In genomic region chr15:31020769-31021168, GRCm38 (mm10) we compare ENCODE assay signal across 18 mouse cellular contexts.
"Had no signal": no experiment of that assay in that cellular context is flagged by ENCODE, and none has a peak within 500 bp of the region (broad histone marks: within the 10 kb centered on the region; RNA-seq: fewer than 3 reads in every experiment).

No protein-coding gene starts in this region.

- H3K36me3 ChIP-seq: midbrain, embryonic 10.5 days; midbrain, embryonic 12.5 days; neural tube, embryonic 13.5 days had no signal

- H3K4me1 ChIP-seq: midbrain, embryonic 12.5 days; neural tube, embryonic 13.5 days; neural tube, embryonic 15.5 days had no signal

- H3K27ac ChIP-seq: midbrain, embryonic 10.5 days; midbrain, embryonic 12.5 days; neural tube, embryonic 13.5 days; neural tube, embryonic 15.5 days had no signal

- H3K4me3 ChIP-seq: midbrain, embryonic 10.5 days; midbrain, embryonic 12.5 days; myocyte; neural tube, embryonic 13.5 days; neural tube, embryonic 15.5 days had no signal

- H3K9me3 ChIP-seq: midbrain, embryonic 10.5 days; midbrain, embryonic 12.5 days; neural tube, embryonic 13.5 days; neural tube, embryonic 15.5 days had no signal

- DNase-seq: lung, adult 18-20 months; lung, embryonic 14.5 days; lung, postnatal 10 days; lung, postnatal 4 days; midbrain, embryonic 14.5 days; retina, postnatal 1 day; right cerebral cortex, adult 18-20 months; right cerebral cortex, postnatal 25 days; right cerebral cortex, postnatal 4 days; spleen, adult 18-20 months; thymus, adult 18-20 months; thymus, postnatal 36 days had no signal

- ATAC-seq: midbrain, embryonic 16.5 days had no signal

- H3K9ac ChIP-seq: lung, embryonic 14.5 days; midbrain, embryonic 12.5 days; neural tube, embryonic 13.5 days; neural tube, embryonic 15.5 days had no signal

- H3K27me3 ChIP-seq: midbrain, embryonic 12.5 days; neural tube, embryonic 13.5 days; neural tube, embryonic 15.5 days had no signal

- H3K4me2 ChIP-seq: lung, embryonic 14.5 days; midbrain, embryonic 12.5 days; neural tube, embryonic 13.5 days; neural tube, embryonic 15.5 days had no signal
